Mouse (Mus musculus) neural tube, embryonic 13.5 days (tissue): ENCODE data around the gene Zbed4. TPM values are rescaled to one million over a fixed set of nuclear protein-coding genes. Genes with fewer than 3 reads are reported as not detected.
"Not testable (repeated sequence)": the region's sequence is repeated elsewhere in the genome, so short reads cannot be mapped to it uniquely, and the experiment has no call there.

Source experiments
- ATAC-seq: fragments of 200-750 bp; cut with Nextera tagmentation; 2 replicates; pipeline ENCODE4 v1.8.0; 2017; ENCODE audit warnings: low read depth, mild to moderate bottlenecking, moderate TSS enrichment, moderate library complexity
- H3K27ac ChIP-seq: fragments of 300-500 bp; sonication (generic); replicated peaks from 2 replicates; pipeline ENCODE4 v1.5.1; 2015; ENCODE audit warnings: moderate library complexity, mild to moderate bottlenecking, inconsistent platforms
- H3K27me3 ChIP-seq: fragments of 300-500 bp; sonication (generic); 2 replicates; pipeline ENCODE4 v1.6.1; 2015; ENCODE audit warnings: mild to moderate bottlenecking, inconsistent platforms
- H3K36me3 ChIP-seq: fragments of 300-500 bp; sonication (generic); 2 replicates; pipeline ENCODE4 v1.6.1; 2015; ENCODE audit warnings: mild to moderate bottlenecking, inconsistent platforms
- H3K4me1 ChIP-seq: fragments of 300-500 bp; sonication (generic); replicated peaks from 2 replicates; pipeline ENCODE4 v1.6.1; 2015; ENCODE audit warnings: inconsistent platforms
- H3K4me2 ChIP-seq: fragments of 300-500 bp; sonication (generic); 2 replicates; pipeline ENCODE4 v1.6.1; 2015; ENCODE audit warnings: inconsistent platforms, mild to moderate bottlenecking, moderate library complexity
- H3K4me3 ChIP-seq: fragments of 300-500 bp; sonication (generic); 2 replicates; pipeline ENCODE4 v1.5.1; 2015; ENCODE audit warnings: mild to moderate bottlenecking, inconsistent platforms
- H3K9ac ChIP-seq: fragments of 300-500 bp; sonication (generic); 2 replicates; pipeline ENCODE4 v1.6.1; 2015; ENCODE audit warnings: moderate library complexity, mild to moderate bottlenecking, inconsistent platforms
- H3K9me3 ChIP-seq: fragments of 300-500 bp; sonication (generic); 2 replicates; pipeline ENCODE4 v1.6.1; 2016; ENCODE audit warnings: inconsistent platforms
- WGBS: fragments of 180-500 bp; shearing (Covaris S2); methylation state at CpG from one replicate; pipeline ENCODE4 v1.1.7; 2015; 5-methylcytosine and 5-hydroxymethylcytosine counted together
- polyA plus RNA-seq: library from polyadenylated mRNA; unstranded; fragments of >200 nt; fragmentation: Nextera tagmentation; extraction: Ambion mirVana; gene quantifications from 2 replicates; pipeline ENCODE4 v1.2.1, GENCODE M21; 2015

Gene Zbed4
- polyA plus RNA-seq, 1 experiment from 2014 or later = 22.5 TPM

- not testable (repeated sequence) for H3K4me1 ChIP-seq, H3K4me3 ChIP-seq, H3K9ac ChIP-seq, H3K27me3 ChIP-seq, H3K4me2 ChIP-seq, ATAC-seq, H3K27ac ChIP-seq
- 93% methylated on average over 5 of the region's 5 CpGs for WGBS
- peaks cover 12% of the 10 kb centered on the region for H3K9me3 ChIP-seq
- H3K36me3 ChIP-seq = peaks cover 67% of the 10 kb centered on the region
These were observed 23.2 kb downstream of the Zbed4 start for GRCm38 (mm10) chr15:88774630-88775029.

DNA sequence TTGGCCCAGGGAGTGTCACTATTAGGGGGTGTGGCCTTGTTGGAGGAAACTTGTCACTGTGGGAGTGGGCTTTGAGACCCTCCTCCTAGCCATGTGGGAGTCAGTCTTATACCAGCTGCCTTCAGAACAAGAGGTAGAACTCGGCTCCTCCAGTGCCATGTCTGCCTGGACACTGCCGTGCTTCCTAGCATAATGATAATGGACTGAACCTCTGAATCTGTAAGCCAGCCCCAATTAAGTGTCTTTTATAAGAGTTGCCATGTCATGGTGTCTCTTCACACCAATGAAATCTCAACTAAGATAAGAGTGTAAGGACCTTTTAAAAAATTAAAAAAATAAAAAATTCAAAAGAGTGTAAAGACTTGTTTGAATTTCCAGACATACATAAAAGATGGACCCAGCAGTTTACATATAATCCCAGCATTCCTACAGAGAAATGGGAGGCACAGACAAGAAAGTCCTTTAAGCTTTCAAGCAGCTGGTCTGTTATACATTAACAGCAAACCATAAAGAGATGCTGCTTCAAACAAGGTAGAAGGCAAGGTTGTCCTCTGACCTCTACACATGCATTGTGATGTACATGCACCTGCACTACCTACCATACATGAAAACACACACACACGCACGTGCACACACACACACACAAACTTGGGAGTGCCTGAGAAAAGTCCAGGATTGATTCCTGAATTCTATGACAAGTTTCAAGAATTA is 40.8 kb downstream of the Zbed4 start:
- no peak overlapping the region for H3K4me2 ChIP-seq
- WGBS = 89% methylated on average over 4 of the region's 4 CpGs
- no peaks in the 10 kb centered on the region for H3K27me3 ChIP-seq
- H3K9ac ChIP-seq = no peak overlapping the region
- H3K36me3 ChIP-seq = peaks cover 4% of the 10 kb centered on the region; the same call in 1 of the 2 replicates
- H3K27ac ChIP-seq = no peak overlapping the region
- H3K4me3 ChIP-seq = no peak overlapping the region
- H3K4me1 ChIP-seq = no peaks in the 10 kb centered on the region
- H3K9me3 ChIP-seq = no peaks in the 10 kb centered on the region
- ATAC-seq = no peak

DNA sequence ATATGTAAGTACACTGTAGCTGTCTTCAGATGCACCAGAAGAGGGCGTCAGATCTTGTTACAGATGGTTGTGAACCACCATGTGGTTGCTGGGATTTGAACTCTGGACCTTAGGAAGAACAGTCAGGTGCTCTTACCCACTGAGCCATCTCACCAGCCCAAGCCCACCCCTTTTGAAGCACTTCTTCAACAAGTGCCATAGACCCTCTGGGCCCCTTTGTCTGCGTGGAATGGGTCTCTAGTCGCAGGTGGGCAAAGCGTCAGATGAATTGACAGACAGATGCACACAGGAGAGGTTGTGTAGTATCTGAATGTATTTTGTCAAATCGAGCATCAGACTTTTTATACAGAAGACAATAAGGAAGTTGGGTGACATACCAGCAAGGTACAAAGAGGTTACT is 43.3 kb downstream of the Zbed4 start:
- H3K36me3 ChIP-seq, H3K9me3 ChIP-seq, H3K27ac ChIP-seq, H3K27me3 ChIP-seq, H3K4me2 ChIP-seq, H3K4me3 ChIP-seq, H3K4me1 ChIP-seq, H3K9ac ChIP-seq, ATAC-seq: not testable (repeated sequence)
- WGBS = 86% methylated on average over 5 of the region's 5 CpGs

- H3K9ac ChIP-seq = no peak overlapping the region
- no peak for ATAC-seq
- no peak overlapping the region for H3K4me2 ChIP-seq
- H3K9me3 ChIP-seq = no peaks in the 10 kb centered on the region
- H3K4me3 ChIP-seq = no peak overlapping the region
- WGBS = 86% methylated on average over 11 of the region's 11 CpGs
- H3K36me3 ChIP-seq = peaks cover 15% of the 10 kb centered on the region
- no peaks in the 10 kb centered on the region for H3K27me3 ChIP-seq
- H3K27ac ChIP-seq = no peak overlapping the region
- no peaks in the 10 kb centered on the region for H3K4me1 ChIP-seq
These were observed 48.5 kb downstream of the Zbed4 start for GRCm38 (mm10) chr15:88799950-88800371.

GRCm38 (mm10) chr15:88800921-88801354 is 49.5 kb downstream of the Zbed4 start:
- Histone ChIP-seq H3K27me3 (no peaks in the 10 kb centered on the region), H3K4me2 (no peak overlapping the region), H3K9ac (no peak overlapping the region), H3K4me1 (no peaks in the 10 kb centered on the region), H3K9me3 (no peaks in the 10 kb centered on the region), H3K27ac (no peak overlapping the region), H3K4me3 (no peak overlapping the region), H3K36me3 (peaks cover 25% of the 10 kb centered on the region)
- no peak for ATAC-seq
- 79% methylated on average over 6 of the region's 6 CpGs for WGBS

- Histone ChIP-seq H3K27me3 (no peaks in the 10 kb centered on the region), H3K4me2 (no peak overlapping the region), H3K27ac (no peak overlapping the region), H3K36me3 (peaks cover 32% of the 10 kb centered on the region), H3K9ac (no peak overlapping the region), H3K9me3 (no peaks in the 10 kb centered on the region), H3K4me3 (no peak overlapping the region), H3K4me1 (no peaks in the 10 kb centered on the region)
- no peak for ATAC-seq
- 90% methylated on average over 3 of the region's 3 CpGs for WGBS
These were observed 50.4 kb downstream of the Zbed4 start for GRCm38 (mm10) chr15:88801903-88802302.

DNA sequence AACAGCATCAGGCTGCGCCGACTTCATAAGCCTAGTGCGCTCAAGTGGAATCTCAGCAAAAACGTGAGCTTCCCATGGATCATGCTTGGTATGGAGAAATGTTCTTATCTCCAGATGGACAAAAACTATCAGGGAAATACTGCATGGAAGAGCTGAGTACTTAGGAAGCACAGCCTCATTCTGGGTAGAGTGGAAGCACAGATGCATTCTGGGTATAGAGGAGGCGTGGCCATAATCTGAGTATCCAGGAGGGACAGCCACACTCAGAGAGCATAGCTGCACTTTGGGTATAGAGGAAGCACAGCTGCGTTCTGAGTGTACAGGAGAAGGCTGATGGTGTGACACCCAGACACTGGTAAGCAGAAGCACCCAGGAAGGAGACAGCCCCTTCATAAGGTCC is 50.9 kb downstream of the Zbed4 start:
- Histone ChIP-seq H3K9me3 (no peaks in the 10 kb centered on the region), H3K27ac (no peak overlapping the region), H3K4me3 (no peak overlapping the region), H3K36me3 (peaks cover 37% of the 10 kb centered on the region), H3K4me2 (no peak overlapping the region), H3K27me3 (no peaks in the 10 kb centered on the region), H3K9ac (no peak overlapping the region), H3K4me1 (no peaks in the 10 kb centered on the region)
- 90% methylated on average over 6 of the region's 6 CpGs for WGBS
- no peak for ATAC-seq

DNA sequence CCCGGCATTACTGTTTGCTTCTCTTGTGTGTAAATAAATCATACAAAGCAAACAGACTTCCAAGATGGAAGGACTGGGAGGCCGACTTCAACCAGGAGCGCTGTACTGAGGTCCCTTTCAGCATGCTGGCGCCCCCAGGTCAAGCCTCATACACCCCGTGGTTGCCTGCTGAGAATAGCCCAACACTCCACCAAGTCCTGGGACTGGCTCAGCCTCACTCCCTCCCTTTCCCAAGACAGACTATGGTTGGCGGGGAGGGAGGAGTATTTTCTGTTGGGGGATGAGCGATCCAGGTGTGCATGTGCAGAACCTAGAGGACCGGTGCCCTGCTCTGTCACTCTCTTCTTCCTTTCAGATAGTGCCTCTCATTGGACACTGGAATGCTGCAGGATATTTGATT is 56.7 kb downstream of the Zbed4 start:
- Histone ChIP-seq H3K9ac (no peak overlapping the region), H3K4me1 (no peaks in the 10 kb centered on the region), H3K27me3 (no peaks in the 10 kb centered on the region), H3K9me3 (no peaks in the 10 kb centered on the region), H3K36me3 (peaks cover 66% of the 10 kb centered on the region), H3K4me2 (no peak overlapping the region), H3K27ac (no peak overlapping the region), H3K4me3 (no peak overlapping the region)
- WGBS = 85% methylated on average over 8 of the region's 8 CpGs
- no peak for ATAC-seq

- Histone ChIP-seq H3K27me3 (no peaks in the 10 kb centered on the region), H3K9me3 (no peaks in the 10 kb centered on the region), H3K9ac (no peak overlapping the region), H3K4me3 (no peak overlapping the region), H3K4me2 (no peak overlapping the region), H3K27ac (no peak overlapping the region), H3K36me3 (peaks cover 69% of the 10 kb centered on the region), H3K4me1 (no peaks in the 10 kb centered on the region)
- no peak for ATAC-seq
- WGBS = 92% methylated on average over 2 of the region's 2 CpGs
These were observed 58.9 kb downstream of the Zbed4 start for GRCm38 (mm10) chr15:88810369-88810768.

DNA sequence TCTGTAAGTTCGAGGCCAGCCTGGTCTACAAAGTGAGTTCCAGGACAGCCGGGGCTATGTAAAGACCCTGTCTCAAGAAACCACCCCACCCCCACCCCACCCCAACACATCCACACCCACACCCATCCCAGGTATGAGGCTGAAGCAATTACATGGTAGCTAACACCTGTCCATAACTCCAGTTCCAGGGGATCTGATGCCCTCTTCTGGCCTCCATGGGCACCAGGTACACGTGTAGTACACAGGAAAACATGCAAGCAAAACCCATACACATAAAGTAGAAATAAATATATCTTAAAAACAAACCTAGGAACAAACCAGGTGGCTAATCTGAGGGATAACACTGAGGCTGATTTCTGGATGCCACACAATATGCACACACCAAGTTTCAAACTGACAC is 61.8 kb downstream of the Zbed4 start:
- Histone ChIP-seq H3K9me3 (no peaks in the 10 kb centered on the region), H3K4me2 (no peak overlapping the region), H3K36me3 (peaks cover 61% of the 10 kb centered on the region), H3K27me3 (no peaks in the 10 kb centered on the region), H3K4me1 (peaks cover 5% of the 10 kb centered on the region), H3K9ac (no peak overlapping the region), H3K4me3 (no peak overlapping the region), H3K27ac (no peak overlapping the region)
- no peak for ATAC-seq
- WGBS = 93% methylated on average over 3 of the region's 3 CpGs

DNA sequence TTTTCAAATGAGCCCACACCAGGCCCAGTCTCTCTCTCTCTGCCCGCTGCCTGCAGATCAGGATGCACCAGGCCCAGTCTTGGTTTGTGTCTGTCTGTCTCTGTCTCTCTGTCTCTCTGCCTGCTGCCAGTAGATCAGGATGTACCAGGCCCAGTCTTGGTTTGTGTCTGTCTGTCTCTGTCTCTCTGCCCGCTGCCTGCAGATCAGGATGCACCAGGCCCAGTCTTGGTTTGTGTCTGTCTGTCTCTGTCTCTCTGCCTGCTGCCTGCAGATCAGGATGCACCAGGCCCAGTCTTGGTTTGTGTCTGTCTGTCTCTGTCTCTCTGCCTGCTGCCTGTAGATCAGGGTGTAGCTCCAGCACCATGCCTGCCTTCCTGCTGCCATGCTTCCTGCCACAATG is 62.4 kb downstream of the Zbed4 start:
- peaks cover 54% of the 10 kb centered on the region for H3K36me3 ChIP-seq
- not testable (repeated sequence) for H3K4me2 ChIP-seq, H3K4me1 ChIP-seq, H3K4me3 ChIP-seq, H3K9me3 ChIP-seq, H3K27ac ChIP-seq, H3K27me3 ChIP-seq, H3K9ac ChIP-seq, ATAC-seq
- WGBS = 94% methylated on average over 2 of the region's 2 CpGs

DNA sequence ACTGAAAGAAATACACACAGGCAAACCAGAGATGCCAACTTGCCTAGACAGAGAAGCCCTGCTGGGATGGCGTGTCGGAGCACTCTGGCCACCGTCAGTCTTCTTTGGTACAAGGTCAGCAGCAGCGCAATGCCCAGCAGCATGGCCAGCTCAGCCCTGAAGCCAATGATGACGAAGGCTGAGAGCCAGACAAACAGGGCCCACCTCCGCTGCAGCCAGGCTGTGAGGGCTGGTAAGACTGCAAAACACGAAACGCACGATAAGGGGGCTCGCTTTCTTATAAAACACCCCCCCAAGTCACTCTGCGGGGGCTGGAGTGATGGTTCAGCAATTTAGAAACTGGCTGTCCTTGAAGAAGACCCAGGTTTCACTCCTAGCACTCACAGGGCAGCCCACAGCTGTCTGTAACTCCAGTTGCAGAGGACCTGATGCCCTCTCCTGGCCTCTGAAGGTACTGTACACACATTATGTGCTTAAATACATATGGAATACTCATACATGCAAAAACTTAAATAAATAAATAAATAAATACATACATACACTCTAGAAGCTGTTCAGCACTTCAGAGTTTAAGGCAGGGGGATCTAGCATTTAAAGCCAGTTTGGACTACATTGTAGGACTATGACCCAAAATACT is 63.1 kb downstream of the Zbed4 start:
- Histone ChIP-seq H3K4me1 (peaks cover 9% of the 10 kb centered on the region), H3K9ac (no peak overlapping the region), H3K27me3 (no peaks in the 10 kb centered on the region), H3K36me3 (peaks cover 54% of the 10 kb centered on the region), H3K4me2 (no peak overlapping the region), H3K27ac (no peak overlapping the region), H3K9me3 (no peaks in the 10 kb centered on the region), H3K4me3 (no peak overlapping the region)
- ATAC-seq = no peak
- 93% methylated on average over 11 of the region's 11 CpGs for WGBS
